ENCODE assay signal across 7 mouse cellular contexts in genomic region chr9:56950414-56951400, GRCm38 (mm10). TPM values are rescaled to one million over a fixed set of nuclear protein-coding genes. Genes with fewer than 3 reads are reported as not detected.
DNase-seq lines count a peak whose midpoint lies in the region; ATAC-seq lines count a peak whose summit lies in the region.

Gene Snupn, plus strand, starts transcription at chr9:56950878.

- peak; percentile 100 for ATAC-seq in intestine, embryonic 16.5 days
- peak; percentile 100 for ATAC-seq in midbrain, embryonic 11.5 days (ENCODE audit: low FRiP score)

- peak within 1 kb of the TSS; percentile 80 for H3K9ac ChIP-seq in intestine, embryonic 16.5 days (ENCODE audit: low read depth, low read length)
- H3K9ac ChIP-seq in midbrain, embryonic 11.5 days (ENCODE audit: low read length): peak within 1 kb of the TSS; percentile 63

- H3K27ac ChIP-seq in intestine, embryonic 16.5 days (ENCODE audit: low read length): peak within 1 kb of the TSS; percentile 94
- H3K27ac ChIP-seq in midbrain, embryonic 11.5 days (ENCODE audit: low read depth, low read length): peak within 1 kb of the TSS; percentile 71

- intact Hi-C loops in left cerebral cortex, postnatal 36 days (cut with DNase I): loop anchor here (5.0 kb wide), 2 partner anchors 47 to 122 kb away; partner anchors contain the start of gene Sin3a

- under 1% methylated on average over 50 of the region's 50 CpGs for WGBS in intestine, embryonic 16.5 days
- WGBS in midbrain, embryonic 11.5 days: under 1% methylated on average over 50 of the region's 50 CpGs

- H3K4me1 ChIP-seq in intestine, embryonic 16.5 days (ENCODE audit: control insufficient read depth, insufficient read depth, low read length): peaks cover 6% of the 10 kb centered on the region
- H3K4me1 ChIP-seq in midbrain, embryonic 11.5 days (ENCODE audit: control insufficient read depth, insufficient read depth, low read length): peaks cover 10% of the 10 kb centered on the region

- H3K4me2 ChIP-seq in intestine, embryonic 16.5 days (ENCODE audit: low read depth, low read length): peak within 1 kb of the TSS; percentile 91
- H3K4me2 ChIP-seq in midbrain, embryonic 11.5 days: peak within 1 kb of the TSS; percentile 87

- H3K9me3 ChIP-seq in intestine, embryonic 16.5 days (ENCODE audit: control insufficient read depth, low read length): no peaks in the 10 kb centered on the region
- H3K9me3 ChIP-seq in midbrain, embryonic 11.5 days (ENCODE audit: control insufficient read depth, low read length): no peaks in the 10 kb centered on the region

- DNase-seq in adrenal gland, adult 8-10 months: peak; percentile 97
- peak; percentile 95 for DNase-seq in embryo, embryonic 9.5 days (ENCODE audit: extremely low spot score)
- peak; percentile 90 to 98 for DNase-seq in gastrocnemius, postnatal 4 days (ENCODE audit: low spot score in 2 of 2)
- DNase-seq in left cerebral cortex, postnatal 36 days (ENCODE audit: low spot score in 2 of 2): peak; percentile 95 to 97
- peak; percentile 99 for DNase-seq in midbrain, embryonic 11.5 days (ENCODE audit: low spot score, missing footprints)
- DNase-seq in skeletal muscle tissue, adult 2 months (ENCODE audit: low read depth, low spot score): peak; percentile 97

- H3K27me3 ChIP-seq in intestine, embryonic 16.5 days (replicated peaks; ENCODE audit: control insufficient read depth, insufficient read depth, low read length): no peaks in the 10 kb centered on the region
- no peaks in the 10 kb centered on the region for H3K27me3 ChIP-seq in midbrain, embryonic 11.5 days (ENCODE audit: control insufficient read depth, insufficient read depth, low read length)

- peak within 1 kb of the TSS; percentile 69 for H3K4me3 ChIP-seq in intestine, embryonic 16.5 days (ENCODE audit: low read length)
- H3K4me3 ChIP-seq in midbrain, embryonic 11.5 days (ENCODE audit: low read depth, low read length): peak within 1 kb of the TSS; percentile 43

- H3K36me3 ChIP-seq in intestine, embryonic 16.5 days (ENCODE audit: control insufficient read depth, insufficient read depth, low read length): no peaks in the 10 kb centered on the region
- H3K36me3 ChIP-seq in midbrain, embryonic 11.5 days (ENCODE audit: control insufficient read depth, insufficient read depth, low read length): no peaks in the 10 kb centered on the region

RNA-seq across cellular contexts. Expression of gene Snupn, which starts in this region (rescaled TPM):
- 10 to 100 TPM; 16.2 to 20.6 (median 17.2) TPM for total RNA-seq in adrenal gland, adult 8-10 months (2022)
- 1 to 10 TPM; 8.0 to 8.6 TPM for total RNA-seq in gastrocnemius, postnatal 4 days (2021)
- 12.3 and 12.4 TPM in 2 replicates for polyA plus RNA-seq in intestine, embryonic 16.5 days (2015; fragmentation: Nextera tagmentation; extraction: Ambion mirVana)
- total RNA-seq in left cerebral cortex, postnatal 36 days (2021): 10 to 100 TPM; 13.9 to 16.0 TPM
- polyA plus RNA-seq in midbrain, embryonic 11.5 days (2014; fragmentation: Nextera tagmentation; extraction: Ambion mirVana): 28.1 and 28.4 TPM in 2 replicates

Comparison
In these comparisons a context has a peak if more than half of its experiments do, and no peak if none do; other contexts are left out.
1. Peak in every context shown above with its lines: DNase-seq, ATAC-seq, H3K4me3 ChIP-seq and H3K27ac ChIP-seq.